Mouse (Mus musculus): ENCODE results near the gene Gabarap. TPM values are rescaled to one million over a fixed set of nuclear protein-coding genes. Genes with fewer than 3 reads are reported as not detected.
A peak's percentile ranks its signal among the peaks of the same experiment; 100 is the strongest.

Gabarap gene
- polyA plus RNA-seq, 1 experiment from 2014 or later, result 409 TPM

DNA sequence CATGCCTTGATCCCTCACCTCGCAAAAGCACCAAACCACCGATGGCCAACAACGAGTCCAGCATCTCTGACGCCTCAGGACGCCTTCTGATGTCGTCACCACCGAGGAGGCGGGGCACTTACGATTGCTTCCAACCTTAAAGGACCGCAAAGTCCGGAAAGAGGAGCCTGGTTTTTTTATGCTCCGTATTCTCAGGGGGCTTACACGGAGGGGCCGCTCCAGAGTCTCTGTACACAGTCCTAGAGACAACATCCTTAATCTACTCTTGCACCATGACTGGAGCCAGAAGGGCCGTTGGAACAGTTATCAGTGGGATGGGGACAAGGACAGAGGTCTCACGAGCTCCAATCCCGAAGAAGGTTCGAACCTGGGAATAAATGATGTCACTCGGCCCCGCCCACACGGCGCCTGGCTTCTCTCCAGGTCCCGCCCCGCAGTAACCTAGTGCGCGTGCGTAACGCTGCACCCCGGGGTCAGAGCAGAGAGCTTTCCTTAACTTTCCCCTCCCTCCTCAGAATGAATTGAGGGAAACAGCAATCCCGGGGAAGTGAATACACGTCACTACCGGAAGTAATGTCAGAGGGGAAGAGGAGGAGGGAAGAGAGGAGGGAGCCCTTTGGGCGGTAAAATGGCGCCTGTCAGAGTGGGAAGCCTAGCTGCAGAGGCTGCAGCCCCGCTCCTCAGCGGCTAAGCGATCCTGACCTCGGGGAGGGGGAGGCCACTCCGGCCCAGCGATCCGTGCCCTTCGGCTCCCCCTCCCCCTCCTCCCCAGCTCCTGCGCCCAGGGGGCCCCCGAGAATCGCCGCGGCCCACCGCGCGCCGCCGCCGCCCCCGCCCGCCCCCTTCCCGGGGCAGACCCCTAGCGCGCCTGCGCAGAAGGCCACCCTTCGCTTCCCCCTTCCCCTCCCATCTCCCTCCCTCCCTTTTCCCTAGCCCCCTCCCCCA lies 10.5 kb upstream of the Gabarap start:
- peak; percentile 99 for DNase-seq (ENCODE audit: low spot score)
- under 1% methylated on average over 53 of the region's 60 CpGs for WGBS

GRCm38 (mm10) chr11:69981141-69981762 lies 9.7 kb upstream of the Gabarap start, which contains the start of gene Ctdnep1:
TSS of gene Ctdnep1 (plus strand) at chr11:69981156.
- Histone ChIP-seq H3K27me3 (ENCODE audit: low read depth, poor library complexity, severe bottlenecking) (no peaks in the 10 kb centered on the region), H3K27ac (replicated peaks) (peak within 1 kb of the TSS; percentile 99), H3K4me1 (peaks cover 39% of the 10 kb centered on the region), H3K9me3 (replicated peaks) (no peaks in the 10 kb centered on the region), H3K36me3 (peaks cover 60% of the 10 kb centered on the region), H3K4me3 (peak within 1 kb of the TSS; percentile 99)
- under 1% methylated on average over 43 of the region's 43 CpGs for WGBS
- no peak for DNase-seq (ENCODE audit: low spot score)

More for the DNA sequence above, 10.5 kb upstream of the Gabarap start:
- Histone ChIP-seq H3K36me3 (peaks cover 62% of the 10 kb centered on the region), H3K4me3 (peak overlapping the region; percentile 99), H3K4me1 (peaks cover 39% of the 10 kb centered on the region), H3K27ac (replicated peaks) (peak overlapping the region; percentile 99), H3K27me3 (ENCODE audit: low read depth, poor library complexity, severe bottlenecking) (no peaks in the 10 kb centered on the region), H3K9me3 (replicated peaks) (no peaks in the 10 kb centered on the region)

DNA sequence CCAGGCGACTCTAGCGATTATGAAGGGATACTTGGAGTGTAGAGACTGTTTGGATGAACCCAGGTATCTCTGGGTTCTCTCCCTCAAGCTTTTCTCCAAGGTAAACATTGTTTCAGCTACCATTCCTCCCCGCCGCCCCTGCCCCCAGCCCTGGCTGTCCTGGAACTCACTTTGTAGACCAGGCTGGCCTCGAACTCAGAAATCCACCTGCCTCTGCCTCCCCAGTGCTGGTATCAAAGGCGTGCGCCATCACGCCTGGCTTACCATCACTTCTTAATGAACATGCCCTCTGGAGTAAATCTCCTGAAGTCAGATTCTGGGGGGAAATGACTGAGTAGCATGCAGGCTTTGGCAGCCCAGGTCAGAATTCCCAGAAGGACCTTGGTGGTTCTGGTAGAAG lies 8.7 kb upstream of the Gabarap start, which contains the start of gene Elp5:
Elp5 (minus strand) TSS at position 293 of the 400 bp plus-strand sequence.
- H3K27me3 ChIP-seq (ENCODE audit: low read depth, poor library complexity, severe bottlenecking), result no peaks in the 10 kb centered on the region

DNA sequence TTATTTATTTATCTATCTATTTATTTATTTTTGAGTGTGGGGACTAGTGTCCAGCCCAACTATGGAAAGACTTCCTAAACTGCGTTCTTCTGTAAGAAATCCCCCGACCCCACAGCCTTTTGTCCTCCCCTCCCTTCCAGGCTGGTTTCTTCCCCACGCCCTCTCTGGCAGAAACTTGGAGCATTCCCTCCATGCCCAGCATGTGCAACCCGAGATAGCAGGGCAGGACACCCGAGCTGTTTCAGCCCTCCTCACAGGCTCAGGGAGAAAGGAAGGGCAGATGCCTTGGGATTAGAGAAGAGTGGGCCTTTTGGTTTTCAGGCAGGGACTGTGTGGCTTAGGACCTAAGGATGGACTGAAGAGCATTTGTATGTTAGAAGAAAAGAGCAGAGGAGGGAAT lies 8.1 kb upstream of the Gabarap start:
- Histone ChIP-seq H3K27ac (replicated peaks) (peak overlapping the region; percentile 18; the same call in 1 of the 2 replicates), H3K9me3 (replicated peaks) (no peaks in the 10 kb centered on the region), H3K27me3 (ENCODE audit: low read depth, poor library complexity, severe bottlenecking) (no peaks in the 10 kb centered on the region), H3K4me1 (peaks cover 39% of the 10 kb centered on the region), H3K36me3 (peaks cover 60% of the 10 kb centered on the region), H3K4me3 (peak overlapping the region; percentile 99)
- DNase-seq (ENCODE audit: low spot score), result no peak
- 37% methylated on average over 5 of the region's 5 CpGs for WGBS

More for the DNA sequence above, 8.7 kb upstream of the Gabarap start, which contains the start of gene Elp5:
- no peak for DNase-seq (ENCODE audit: low spot score)
- no peaks in the 10 kb centered on the region for H3K9me3 ChIP-seq (replicated peaks)
- H3K36me3 ChIP-seq, result peaks cover 60% of the 10 kb centered on the region
- H3K4me1 ChIP-seq, result peaks cover 39% of the 10 kb centered on the region
- WGBS, result 65% methylated on average over 8 of the region's 8 CpGs
- H3K4me3 ChIP-seq, result peak within 1 kb of the TSS; percentile 99
- H3K27ac ChIP-seq (replicated peaks), result peak within 1 kb of the TSS; percentile 99

GRCm38 (mm10) chr11:69983377-69983776 lies 7.6 kb upstream of the Gabarap start:
- H3K36me3 ChIP-seq, result peaks cover 60% of the 10 kb centered on the region
- no peaks in the 10 kb centered on the region for H3K9me3 ChIP-seq (replicated peaks)
- no peak for DNase-seq (ENCODE audit: low spot score)
- 87% methylated on average over 4 of the region's 4 CpGs for WGBS
- H3K27me3 ChIP-seq (ENCODE audit: low read depth, poor library complexity, severe bottlenecking), result no peaks in the 10 kb centered on the region
- peaks cover 39% of the 10 kb centered on the region for H3K4me1 ChIP-seq
- H3K4me3 ChIP-seq, result peak overlapping the region; percentile 99
- 0 out of 2 replicates have a peak overlapping the region, but pooled peaks have one; percentile 18 for H3K27ac ChIP-seq (replicated peaks)

DNA sequence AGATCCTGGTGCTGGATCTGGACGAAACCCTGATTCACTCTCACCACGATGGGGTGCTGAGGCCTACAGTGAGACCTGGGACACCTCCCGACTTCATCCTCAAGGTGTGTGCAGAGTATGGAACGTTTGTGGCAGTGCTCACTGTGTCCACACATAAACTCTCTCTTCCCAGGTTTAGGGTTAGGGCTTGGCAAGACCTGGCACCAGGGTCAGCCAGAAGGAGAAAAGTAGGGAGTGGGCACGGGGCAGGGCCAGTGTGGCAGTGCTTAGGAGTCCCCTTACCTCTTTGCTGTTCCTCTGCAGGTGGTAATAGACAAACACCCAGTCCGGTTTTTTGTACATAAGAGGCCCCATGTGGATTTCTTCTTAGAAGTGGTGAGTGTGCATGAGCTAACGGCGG lies 6.5 kb upstream of the Gabarap start:
- Histone ChIP-seq H3K27me3 (ENCODE audit: low read depth, poor library complexity, severe bottlenecking) (no peaks in the 10 kb centered on the region), H3K36me3 (peaks cover 65% of the 10 kb centered on the region), H3K27ac (replicated peaks) (no peak overlapping the region), H3K4me1 (peaks cover 30% of the 10 kb centered on the region), H3K9me3 (replicated peaks) (no peaks in the 10 kb centered on the region), H3K4me3 (peak overlapping the region; percentile 4; the same call in 1 of the 2 replicates)
- 92% methylated on average over 8 of the region's 8 CpGs for WGBS
- no peak for DNase-seq (ENCODE audit: low spot score)

DNA sequence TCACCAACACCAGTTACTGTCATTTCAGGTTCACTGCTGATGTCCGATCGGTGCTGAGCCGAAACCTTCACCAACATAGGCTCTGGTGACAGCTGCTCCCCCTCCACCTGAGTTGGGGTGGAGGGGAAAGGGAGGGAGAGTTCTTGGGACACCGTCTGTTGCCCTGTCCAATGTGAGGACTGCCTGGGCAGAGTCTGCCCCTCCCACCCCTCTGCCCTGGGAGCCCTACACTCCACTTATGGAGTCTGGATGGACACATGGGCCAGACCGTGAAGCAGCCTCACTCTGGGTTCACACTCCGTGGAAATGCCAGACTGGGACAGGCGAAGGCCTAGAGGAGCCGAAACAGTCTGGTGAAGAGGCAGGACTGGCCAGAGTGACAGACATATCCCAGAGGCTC lies 994 bp upstream of the Gabarap start:
- 93% methylated on average over 8 of the region's 8 CpGs for WGBS

GRCm38 (mm10) chr11:69991711-69992110 lies 768 bp downstream of the Gabarap start:
- H3K4me1 ChIP-seq, result peaks cover 27% of the 10 kb centered on the region
- no peak for DNase-seq (ENCODE audit: low spot score)
- under 1% methylated on average over 15 of the region's 15 CpGs for WGBS
- H3K9me3 ChIP-seq (replicated peaks), result no peaks in the 10 kb centered on the region
- peak overlapping the region; percentile 82 for H3K4me3 ChIP-seq
- H3K27ac ChIP-seq (replicated peaks), result peak overlapping the region; percentile 94
- H3K27me3 ChIP-seq (ENCODE audit: low read depth, poor library complexity, severe bottlenecking), result no peaks in the 10 kb centered on the region
- H3K36me3 ChIP-seq, result peaks cover 58% of the 10 kb centered on the region

More for the DNA sequence above, 994 bp upstream of the Gabarap start:
- H3K36me3 ChIP-seq, result peaks cover 74% of the 10 kb centered on the region
- no peaks in the 10 kb centered on the region for H3K27me3 ChIP-seq (ENCODE audit: low read depth, poor library complexity, severe bottlenecking)
- DNase-seq (ENCODE audit: low spot score), result no peak
- no peaks in the 10 kb centered on the region for H3K9me3 ChIP-seq (replicated peaks)
- peaks cover 24% of the 10 kb centered on the region for H3K4me1 ChIP-seq
- 0 out of 2 replicates have a peak overlapping the region, but pooled peaks have one; percentile 0 for H3K4me3 ChIP-seq
- H3K27ac ChIP-seq (replicated peaks), result no peak overlapping the region

GRCm38 (mm10) chr11:69992396-69992795 lies 1.5 kb downstream of the Gabarap start:
- Histone ChIP-seq H3K27ac (replicated peaks) (peak overlapping the region; percentile 55; the same call in 1 of the 2 replicates), H3K36me3 (peaks cover 52% of the 10 kb centered on the region), H3K4me1 (peaks cover 33% of the 10 kb centered on the region), H3K27me3 (ENCODE audit: low read depth, poor library complexity, severe bottlenecking) (no peaks in the 10 kb centered on the region), H3K9me3 (replicated peaks) (no peaks in the 10 kb centered on the region), H3K4me3 (peak overlapping the region; percentile 82)
- WGBS, result 89% methylated on average over 10 of the region's 10 CpGs
- DNase-seq (ENCODE audit: low spot score), result no peak

DNA sequence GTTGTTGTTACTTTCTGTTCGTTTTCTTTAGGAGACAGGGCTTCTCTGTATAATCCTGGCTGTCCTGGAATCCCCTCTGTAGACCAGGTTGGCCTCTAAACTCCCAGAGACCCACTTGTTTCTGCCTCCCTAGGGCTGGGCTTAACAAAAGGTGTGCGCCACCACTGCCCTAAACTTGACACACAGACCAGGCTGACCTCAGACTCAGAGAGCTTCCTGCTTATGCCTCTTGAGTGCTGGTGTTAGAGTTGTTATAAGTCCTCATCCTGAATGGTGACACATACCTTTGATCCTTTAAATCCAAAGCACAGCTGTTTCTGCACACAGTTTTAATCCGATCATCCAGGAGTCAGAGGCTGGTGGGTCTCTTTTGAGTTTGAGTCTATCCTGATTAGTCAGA lies 2.0 kb downstream of the Gabarap start:
- no peak overlapping the region for H3K27ac ChIP-seq (replicated peaks)
- H3K36me3 ChIP-seq, result peaks cover 50% of the 10 kb centered on the region
- peaks cover 39% of the 10 kb centered on the region for H3K4me1 ChIP-seq
- peak overlapping the region; percentile 82; the same call in 1 of the 2 replicates for H3K4me3 ChIP-seq
- H3K27me3 ChIP-seq (ENCODE audit: low read depth, poor library complexity, severe bottlenecking), result no peaks in the 10 kb centered on the region
- 90% methylated on average over 3 of the region's 3 CpGs for WGBS
- no peaks in the 10 kb centered on the region for H3K9me3 ChIP-seq (replicated peaks)
- no peak for DNase-seq (ENCODE audit: low spot score)

DNA sequence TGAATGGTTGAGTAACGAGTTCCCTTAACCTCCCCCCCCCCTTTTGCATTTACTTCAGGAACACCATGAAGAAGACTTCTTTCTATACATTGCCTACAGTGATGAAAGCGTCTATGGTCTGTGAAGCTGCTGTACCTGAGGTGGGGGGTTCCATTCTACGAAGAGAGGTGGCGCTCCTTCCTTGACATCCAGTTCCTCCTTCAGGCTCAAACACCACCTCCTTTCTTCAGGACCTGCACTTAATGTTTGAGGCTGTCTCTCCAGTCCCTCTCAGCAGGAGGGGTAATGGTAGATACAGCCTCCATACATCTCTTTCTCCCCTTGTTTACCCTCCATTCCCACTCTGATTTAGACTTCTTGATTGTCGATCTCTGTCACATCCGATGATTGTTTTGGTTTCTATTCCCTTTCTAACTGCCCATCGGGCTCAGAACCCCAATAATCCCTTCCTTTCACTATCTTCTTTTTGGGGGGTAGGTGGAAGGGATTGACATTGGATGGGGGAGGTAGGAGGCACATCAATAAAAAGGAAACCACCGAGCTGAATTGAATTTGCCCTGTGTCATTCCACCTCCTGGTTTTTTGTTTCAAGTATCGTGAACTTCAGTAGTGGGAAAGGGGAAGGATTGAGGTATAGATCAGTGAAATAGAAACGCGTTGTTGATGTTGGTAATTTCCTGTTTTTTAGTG lies 3.6 kb downstream of the Gabarap start:
- Histone ChIP-seq H3K9me3 (replicated peaks) (no peaks in the 10 kb centered on the region), H3K4me1 (peaks cover 53% of the 10 kb centered on the region), H3K4me3 (peak overlapping the region; percentile 97), H3K27me3 (ENCODE audit: low read depth, poor library complexity, severe bottlenecking) (no peaks in the 10 kb centered on the region), H3K27ac (replicated peaks) (no peak overlapping the region), H3K36me3 (peaks cover 50% of the 10 kb centered on the region)
- no peak for DNase-seq (ENCODE audit: low spot score)
- WGBS, result 88% methylated on average over 11 of the region's 11 CpGs

DNA sequence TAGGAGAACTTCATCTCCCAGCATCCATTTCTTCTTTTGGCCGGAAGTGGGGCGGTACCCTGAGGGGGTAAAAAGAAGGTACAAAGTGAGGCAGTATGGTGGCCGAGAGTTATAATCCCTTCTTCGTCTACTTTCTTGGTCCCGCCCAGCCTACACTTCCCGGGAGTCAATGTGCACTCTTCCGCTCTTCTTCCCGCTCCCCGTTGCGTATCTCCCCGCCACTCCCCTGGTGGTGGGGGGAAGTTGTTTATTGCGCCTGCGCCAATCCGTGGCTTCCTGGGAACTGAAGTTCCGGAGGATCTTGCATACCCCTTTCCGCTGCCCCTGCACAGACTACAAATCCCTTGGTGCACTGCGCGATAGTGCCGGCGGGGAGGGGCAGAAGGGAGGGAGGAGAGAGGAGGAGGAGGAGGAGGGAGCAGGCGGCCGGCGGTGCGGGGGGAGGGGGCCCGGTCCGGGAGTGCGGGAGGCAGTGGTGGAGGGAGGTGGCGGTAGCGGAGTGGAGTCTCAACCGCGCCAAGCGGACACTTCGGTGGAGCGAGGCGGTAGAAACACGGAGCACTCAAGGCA lies 4.5 kb downstream of the Gabarap start, which contains the start of gene Phf23:
Phf23 (plus strand) TSS at position 387 of the 570 bp plus-strand sequence.
- H3K4me1 ChIP-seq, result peaks cover 53% of the 10 kb centered on the region
- WGBS, result under 1% methylated on average over 36 of the region's 36 CpGs
- peaks cover 50% of the 10 kb centered on the region for H3K36me3 ChIP-seq

More for the DNA sequence above, 4.5 kb downstream of the Gabarap start, which contains the start of gene Phf23:
- H3K9me3 ChIP-seq (replicated peaks), result no peaks in the 10 kb centered on the region
- peak within 1 kb of the TSS; percentile 97 for H3K4me3 ChIP-seq
- H3K27ac ChIP-seq (replicated peaks), result peak within 1 kb of the TSS; percentile 98
- no peaks in the 10 kb centered on the region for H3K27me3 ChIP-seq (ENCODE audit: low read depth, poor library complexity, severe bottlenecking)
- DNase-seq (ENCODE audit: low spot score), result peak; percentile 99
